Mouse (Mus musculus): ENCODE data around the gene Ccdc83. TPM values are rescaled to one million over a fixed set of nuclear protein-coding genes. Genes with fewer than 3 reads are reported as not detected.
A peak's percentile ranks its signal among the peaks of the same experiment; 100 is the strongest.
"Not testable (repeated sequence)": the region's sequence is repeated elsewhere in the genome, so short reads cannot be mapped to it uniquely, and the experiment has no call there.

The Ccdc83 gene
- total RNA-seq, 2 experiments from 2014 or later = 0.26 TPM; not detected in 1

DNA sequence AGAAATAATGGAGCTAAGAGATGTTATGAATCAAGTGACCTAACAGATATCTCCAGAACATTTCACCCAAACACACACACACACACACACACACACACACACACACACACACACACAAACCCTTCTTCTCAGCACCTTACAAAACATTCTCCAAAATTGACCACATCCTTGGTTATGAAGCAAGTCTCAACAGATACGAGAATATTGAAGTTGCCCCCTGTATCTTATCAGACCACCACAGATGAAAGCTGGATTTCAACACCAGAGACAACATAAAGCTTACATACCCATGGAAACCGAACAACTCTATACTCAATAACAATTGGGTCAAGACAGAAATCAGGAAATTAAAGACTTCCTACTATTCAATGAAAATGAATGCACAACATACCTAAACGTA lies 4.6 kb upstream of the Ccdc83 start:
- intact Hi-C loops (cut with DNase I) = no loop called here
- DNase-seq = no peak

DNA sequence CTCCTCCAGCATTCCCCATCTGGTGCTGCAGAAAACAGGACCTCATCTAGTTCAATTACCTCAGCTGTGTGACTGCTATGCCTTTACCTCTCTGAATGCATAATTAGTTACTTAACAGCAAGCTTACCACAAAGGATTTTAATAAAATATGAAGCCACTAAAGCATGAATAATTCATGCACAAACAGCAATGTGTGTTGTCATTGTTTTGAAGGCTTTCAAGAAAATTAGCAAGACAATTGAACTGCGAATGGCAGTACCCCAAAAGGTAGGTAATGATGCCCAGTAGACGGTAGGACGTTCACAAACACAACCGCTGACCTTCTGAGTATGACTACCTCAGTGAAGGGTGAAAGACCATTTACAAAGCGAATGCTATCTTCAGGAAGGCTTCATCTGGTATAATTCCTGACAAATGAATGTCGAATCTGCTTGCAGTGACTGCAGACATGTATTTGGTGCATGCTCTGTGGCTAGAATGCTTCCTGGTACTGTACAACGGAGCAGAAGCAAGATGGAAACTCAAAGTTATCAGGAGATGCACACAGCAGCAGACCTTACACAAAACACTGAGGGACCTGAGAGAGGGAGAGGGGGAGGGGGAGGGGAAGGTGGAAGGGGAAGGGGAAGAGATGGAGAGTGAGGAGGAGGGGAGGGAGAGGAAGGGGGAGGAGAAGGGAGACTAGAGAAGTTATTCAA lies 3.5 kb downstream of the Ccdc83 start:
- DNase-seq = no peak
- intact Hi-C loops (cut with DNase I) = loop anchor here (5.0 to 10.0 kb wide), 2 partner anchors 35 to 107 kb away; no protein-coding TSS in a partner anchor

DNA sequence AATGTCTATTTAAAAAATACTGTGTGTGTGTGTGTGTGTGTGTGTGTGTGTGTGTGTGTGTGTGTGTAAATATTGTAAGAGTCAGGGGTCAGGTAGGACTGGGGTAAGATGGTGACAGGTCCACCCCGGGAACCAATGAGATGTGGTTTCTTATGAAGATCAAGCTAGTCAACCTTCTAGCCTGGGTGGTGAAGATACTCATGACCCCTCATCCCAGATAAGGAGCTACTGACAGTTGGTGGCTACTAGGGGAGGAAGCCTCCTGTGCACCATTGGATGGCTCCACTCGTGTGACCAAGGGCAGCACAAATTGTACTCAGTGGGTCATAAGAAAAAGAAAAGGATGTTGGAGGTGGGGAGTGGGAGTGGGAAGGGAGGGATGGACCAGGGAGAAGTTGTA lies 5.7 kb downstream of the Ccdc83 start:
- intact Hi-C loops (cut with DNase I) = loop anchor here (5.0 to 10.0 kb wide), 2 partner anchors 33 to 105 kb away; no protein-coding TSS in a partner anchor
- no peak for DNase-seq

DNA sequence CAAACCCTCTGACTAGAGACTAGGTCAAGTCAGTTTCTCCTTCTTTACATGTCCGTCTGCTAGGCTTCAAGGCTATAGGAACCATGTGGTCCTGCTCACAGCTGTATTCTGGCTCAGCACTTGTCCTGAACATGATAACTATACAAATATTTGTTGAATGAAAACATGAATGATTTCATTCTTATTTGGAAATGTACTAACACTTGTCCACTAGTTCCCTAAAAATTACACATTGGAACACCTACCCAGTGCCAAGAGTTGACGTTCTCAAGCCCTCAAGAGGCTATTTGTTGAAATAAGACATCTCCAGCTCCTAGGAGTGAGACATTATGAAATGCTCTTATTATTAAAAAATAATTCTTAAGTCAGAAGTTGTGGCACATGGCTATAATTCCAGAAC lies 6.9 kb downstream of the Ccdc83 start:
- intact Hi-C loops (cut with DNase I) = no loop called here
- peak in 1 of 2 experiments; percentile 31 for DNase-seq

DNA sequence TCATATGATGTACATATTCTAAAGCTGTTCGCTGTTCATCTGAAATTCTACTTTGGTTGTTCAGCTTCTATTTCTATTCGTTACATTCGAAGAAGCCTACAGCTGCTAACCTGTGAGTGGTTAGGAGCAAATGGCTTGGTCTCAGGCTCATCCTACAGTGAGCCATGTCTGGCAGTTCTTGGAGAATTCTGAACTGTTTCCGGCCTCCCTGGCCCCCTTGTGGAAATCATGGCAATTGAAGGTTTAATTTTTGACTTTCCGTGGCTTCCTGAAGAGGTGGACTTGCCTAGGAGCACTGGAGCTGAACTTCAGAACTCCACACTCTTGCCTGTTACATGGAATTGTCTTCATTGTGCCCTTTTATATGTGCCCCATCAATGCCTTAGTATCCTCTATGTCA lies 12.6 kb downstream of the Ccdc83 start:
- intact Hi-C loops (cut with DNase I) = no loop called here
- DNase-seq = no peak

DNA sequence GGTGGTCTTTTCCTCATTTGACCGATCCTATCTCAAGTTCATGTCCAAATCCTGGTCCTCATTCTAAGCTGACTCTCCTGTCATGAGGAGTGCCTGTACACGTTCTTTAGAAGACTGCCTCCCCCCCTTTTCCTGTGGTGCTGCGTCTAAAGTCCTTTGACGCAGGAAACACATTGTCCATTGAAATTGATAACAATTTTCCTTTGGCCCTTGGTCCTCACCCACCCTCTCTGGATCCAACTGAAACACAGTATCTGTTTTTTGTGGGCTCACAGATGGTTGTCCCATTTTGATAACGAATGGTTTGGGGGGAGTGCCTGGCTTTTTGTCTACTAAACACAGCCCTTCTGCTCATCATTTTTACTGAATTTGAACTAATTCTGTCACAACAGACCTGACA lies 21.9 kb downstream of the Ccdc83 start:
- no peak for DNase-seq
- intact Hi-C loops (cut with DNase I) = no loop called here

DNA sequence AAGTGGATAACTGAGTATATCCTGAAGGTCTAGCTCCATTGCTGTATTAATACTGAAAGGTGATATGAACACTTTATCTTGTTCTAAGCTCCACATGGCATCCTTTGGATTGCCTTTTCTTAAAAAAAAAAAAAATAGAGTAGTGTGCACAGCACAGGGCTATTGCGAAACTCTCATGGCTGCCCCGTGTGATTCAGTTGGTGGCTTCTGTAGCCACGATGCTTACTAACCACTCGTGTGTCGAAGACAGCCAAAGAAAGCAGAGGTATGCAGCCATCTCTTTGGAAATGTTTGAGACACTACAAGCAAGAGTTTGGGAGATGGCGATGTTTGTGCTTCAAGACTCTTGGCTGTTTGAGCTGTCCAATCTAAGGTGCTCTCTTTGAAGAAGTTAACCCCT lies 22.4 kb downstream of the Ccdc83 start:
- intact Hi-C loops (cut with DNase I) = no loop called here
- no peak for DNase-seq

DNA sequence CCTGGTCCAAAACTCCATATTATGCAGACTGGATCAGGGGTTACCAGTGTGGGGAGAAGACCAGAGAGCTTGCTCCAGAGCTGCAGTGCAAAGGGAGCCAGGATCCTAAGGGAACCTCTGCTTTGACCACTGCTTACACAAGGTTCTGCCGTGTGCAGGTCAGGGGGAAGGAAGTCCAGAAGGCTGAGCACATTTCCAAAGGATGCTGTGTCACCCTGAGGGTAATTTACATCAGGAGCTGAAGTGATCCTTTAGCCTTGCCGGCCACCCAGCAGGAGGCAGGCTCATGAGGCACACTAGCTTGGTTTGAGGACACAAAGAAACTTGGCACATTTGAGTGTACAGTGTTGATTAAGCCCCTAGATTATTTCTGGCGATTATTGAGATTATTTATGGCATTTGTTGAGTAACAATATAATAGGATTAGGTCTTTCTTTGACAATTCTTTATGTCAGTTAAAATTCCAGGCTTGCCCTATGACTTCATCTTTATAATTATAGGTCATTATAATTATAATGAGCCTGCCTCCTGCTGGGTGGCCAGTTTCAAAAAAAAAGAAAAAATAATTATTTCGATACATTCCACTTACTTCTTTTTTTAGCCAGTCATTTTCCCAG lies 29.2 kb downstream of the Ccdc83 start:
- no peak for DNase-seq
- intact Hi-C loops (cut with DNase I) = no loop called here

DNA sequence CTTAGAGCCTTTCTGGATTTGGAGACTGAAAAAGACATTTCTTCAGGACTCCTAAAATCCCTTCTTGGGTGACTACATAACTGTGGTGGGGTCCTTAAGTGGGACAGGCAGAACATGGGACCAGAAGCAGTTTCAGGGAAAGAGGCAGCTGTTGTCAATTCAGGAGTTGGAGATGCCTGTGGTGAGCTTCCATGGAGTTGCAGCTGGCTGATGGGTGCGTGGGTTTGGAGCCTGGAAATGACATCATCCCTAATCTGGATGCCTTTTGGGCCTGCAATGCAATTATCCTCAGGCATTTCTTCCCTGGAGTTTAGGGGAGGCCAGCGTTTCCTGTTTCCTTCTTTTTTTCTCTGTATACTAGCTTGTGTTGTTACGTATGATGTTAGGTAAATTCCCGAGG lies 31.7 kb downstream of the Ccdc83 start:
- DNase-seq = peak; percentile 36 to 48
- intact Hi-C loops (cut with DNase I) = no loop called here

DNA sequence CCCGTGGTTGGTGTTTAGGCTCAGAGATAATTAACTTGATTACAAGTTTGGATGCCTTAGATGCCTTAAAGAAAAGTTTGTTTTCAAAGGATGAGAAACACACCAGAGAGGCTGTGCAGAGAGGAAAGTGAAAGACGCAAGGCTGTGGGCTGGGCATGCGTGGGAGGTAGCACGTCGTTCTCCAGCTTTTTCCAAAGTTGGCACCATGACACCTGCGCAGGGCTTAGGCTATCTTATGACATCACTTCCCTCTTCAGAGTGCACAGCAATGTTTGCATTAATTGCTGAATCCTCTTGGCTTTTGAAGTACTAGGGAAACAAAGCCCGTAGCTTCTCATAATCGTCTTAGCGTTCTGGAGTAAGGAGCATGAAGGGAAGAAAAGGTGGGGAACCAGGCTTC lies 34.1 kb downstream of the Ccdc83 start:
- no peak for DNase-seq
- intact Hi-C loops (cut with DNase I) = no loop called here

DNA sequence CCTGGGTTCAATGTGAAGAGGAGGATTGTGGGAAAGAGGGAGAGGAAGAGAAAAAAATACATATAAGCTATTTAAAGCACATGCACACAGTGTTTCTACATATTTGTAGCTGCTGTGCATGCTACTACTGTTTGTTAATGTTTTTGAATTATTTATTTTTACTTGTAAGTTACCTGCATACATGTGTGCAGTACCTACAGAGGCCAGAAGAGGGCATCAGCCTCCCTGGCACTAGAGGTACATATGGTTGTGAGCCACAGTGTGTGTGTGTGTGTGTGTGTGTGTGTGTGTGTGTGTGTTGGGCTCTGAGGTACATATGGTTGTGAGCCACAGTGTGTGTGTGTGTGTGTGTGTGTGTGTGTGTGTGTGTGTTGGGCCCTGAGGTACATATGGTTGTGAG lies 36.7 kb downstream of the Ccdc83 start:
- DNase-seq = not testable (repeated sequence)
- intact Hi-C loops (cut with DNase I) = loop anchor here (5.0 kb wide), 1 partner anchor 33 kb away; no protein-coding TSS in a partner anchor

DNA sequence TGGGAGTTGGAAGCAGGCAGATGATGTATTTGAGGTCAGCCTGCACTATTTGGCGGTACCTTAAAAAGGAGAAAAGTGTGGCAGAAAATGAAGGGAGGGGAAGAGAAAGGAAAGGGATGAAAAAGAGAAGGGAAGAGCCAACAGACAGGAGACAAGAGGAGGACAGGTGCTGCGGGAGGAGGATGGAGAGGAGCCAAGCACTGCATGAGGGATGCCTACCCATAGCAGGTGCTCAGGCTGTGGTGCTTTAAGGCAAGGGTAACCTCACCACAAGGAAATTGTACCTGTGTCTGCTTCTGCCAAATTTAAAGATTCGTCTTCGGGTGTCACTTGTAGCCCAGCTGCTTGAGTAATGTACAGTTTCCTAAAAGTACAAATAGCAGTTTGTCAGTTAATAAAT lies 37.5 kb downstream of the Ccdc83 start:
- intact Hi-C loops (cut with DNase I) = loop anchor here (5.0 kb wide), 1 partner anchor 34 kb away; no protein-coding TSS in a partner anchor
- no peak for DNase-seq

DNA sequence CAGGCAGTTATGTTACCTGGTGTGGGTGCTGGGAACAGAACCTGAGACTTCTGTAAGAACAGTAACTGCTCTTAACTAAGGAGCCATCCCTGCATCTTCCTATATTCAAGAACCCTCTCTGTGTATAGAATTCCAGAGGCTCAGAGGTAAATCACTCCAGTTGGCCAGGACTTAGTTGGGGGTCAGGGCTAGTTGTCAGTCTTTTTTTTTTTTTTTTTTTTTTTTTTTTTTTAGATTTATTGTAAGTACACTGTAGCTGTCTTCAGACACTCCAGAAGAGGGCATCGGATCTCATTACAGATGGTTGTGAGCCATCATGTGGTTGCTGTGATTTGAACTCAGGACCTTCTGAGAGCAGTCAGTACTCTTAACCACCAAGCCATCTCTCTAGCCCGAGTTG lies 44.1 kb downstream of the Ccdc83 start:
- DNase-seq = no peak
- intact Hi-C loops (cut with DNase I) = no loop called here

DNA sequence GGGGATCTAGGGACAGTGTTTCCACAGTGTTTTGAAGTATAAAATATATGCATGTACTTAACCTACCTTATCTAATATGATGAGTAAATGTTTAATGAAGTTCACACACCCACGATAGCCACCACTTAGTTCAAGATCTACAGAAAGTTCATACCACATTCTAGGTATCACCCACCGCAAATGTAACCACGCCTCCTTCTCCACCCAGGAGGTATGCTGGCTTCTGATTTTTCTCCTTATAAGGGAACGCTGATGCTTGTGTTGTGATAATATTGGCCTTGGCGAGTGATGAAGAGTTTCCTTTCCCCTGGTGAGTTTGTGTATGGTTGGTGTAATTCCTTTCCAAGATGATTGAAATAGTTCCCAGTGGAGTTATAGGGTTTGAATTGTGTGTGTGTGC lies 47.5 kb downstream of the Ccdc83 start:
- intact Hi-C loops (cut with DNase I) = no loop called here
- DNase-seq = no peak

DNA sequence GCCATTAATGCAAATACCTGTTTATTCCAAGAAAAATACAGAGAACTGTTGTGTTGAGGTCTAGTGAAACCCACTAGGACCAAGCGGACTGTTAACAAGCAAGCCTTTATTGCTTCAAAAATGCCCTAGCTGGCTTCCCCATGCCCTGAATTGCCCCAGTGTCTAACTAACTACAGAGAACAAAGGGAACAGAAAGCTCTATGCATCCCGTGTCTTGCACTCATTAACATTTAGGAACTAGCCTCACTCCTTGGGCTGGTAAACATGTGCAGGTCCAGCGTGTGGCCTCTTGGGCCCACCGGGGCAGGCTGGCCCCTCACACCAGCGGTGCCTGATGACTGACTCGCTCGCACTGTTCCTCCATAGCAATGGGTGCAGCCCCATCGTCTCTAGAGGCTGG lies 49.1 kb downstream of the Ccdc83 start:
- no peak for DNase-seq
- intact Hi-C loops (cut with DNase I) = no loop called here

DNA sequence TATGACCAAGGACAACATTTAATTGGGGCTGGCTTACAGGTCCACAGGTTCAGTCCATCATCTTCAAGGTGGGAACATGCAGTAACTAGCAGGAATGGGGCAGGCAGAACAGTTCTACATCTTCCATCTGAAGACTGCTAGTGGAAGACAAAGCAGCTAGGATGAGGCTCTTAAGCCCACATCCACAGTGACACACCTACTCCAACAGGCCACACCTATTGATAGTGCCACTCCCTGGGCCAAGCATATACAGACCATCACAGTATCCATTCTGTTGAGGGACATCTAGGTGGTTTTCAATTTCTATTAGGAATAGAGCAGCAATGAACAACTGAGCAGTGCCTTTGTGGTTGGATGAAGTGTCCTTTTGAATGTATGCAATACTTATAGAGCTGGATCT lies 54.6 kb downstream of the Ccdc83 start:
- DNase-seq = no peak
- intact Hi-C loops (cut with DNase I) = no loop called here

DNA sequence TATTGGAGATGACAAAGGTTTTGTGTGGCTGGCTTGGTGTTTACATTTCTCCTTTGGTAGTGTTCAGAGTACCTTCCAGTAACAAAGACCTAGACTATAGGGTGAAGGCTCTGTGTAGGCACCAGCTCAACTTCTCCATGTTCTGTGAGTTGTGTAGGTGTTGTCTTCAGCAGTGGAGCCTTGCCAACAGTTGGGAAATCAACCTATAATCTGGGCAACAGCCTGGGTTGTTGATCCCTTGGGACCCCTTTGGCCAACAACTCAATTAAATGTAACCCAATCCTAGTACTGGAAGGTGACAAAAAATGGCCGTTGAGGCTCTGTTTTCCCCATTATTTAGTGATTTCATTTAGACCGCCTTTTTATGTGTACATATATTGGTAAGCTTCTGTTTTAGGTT lies 55.5 kb downstream of the Ccdc83 start:
- intact Hi-C loops (cut with DNase I) = no loop called here
- no peak for DNase-seq

DNA sequence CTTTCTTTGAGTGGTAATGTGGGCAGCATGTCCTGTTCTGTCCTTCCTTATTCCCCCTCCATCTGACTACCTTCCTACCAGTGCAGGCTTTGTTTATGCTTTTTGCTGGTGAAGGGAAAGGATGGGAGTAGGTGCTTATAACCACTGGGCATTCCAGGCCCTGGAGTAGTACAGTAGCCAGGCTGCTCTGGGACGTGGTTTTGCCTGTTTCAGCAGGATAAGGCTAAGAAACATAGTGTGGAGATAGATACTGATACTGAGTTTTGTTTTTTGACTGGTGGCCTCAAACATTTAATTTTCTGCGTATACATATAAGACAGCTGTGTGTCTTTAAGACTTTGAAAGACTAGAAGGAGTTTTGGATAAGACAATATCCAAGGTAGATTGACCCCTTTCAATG lies 61.7 kb downstream of the Ccdc83 start:
- no peak for DNase-seq
- intact Hi-C loops (cut with DNase I) = no loop called here

DNA sequence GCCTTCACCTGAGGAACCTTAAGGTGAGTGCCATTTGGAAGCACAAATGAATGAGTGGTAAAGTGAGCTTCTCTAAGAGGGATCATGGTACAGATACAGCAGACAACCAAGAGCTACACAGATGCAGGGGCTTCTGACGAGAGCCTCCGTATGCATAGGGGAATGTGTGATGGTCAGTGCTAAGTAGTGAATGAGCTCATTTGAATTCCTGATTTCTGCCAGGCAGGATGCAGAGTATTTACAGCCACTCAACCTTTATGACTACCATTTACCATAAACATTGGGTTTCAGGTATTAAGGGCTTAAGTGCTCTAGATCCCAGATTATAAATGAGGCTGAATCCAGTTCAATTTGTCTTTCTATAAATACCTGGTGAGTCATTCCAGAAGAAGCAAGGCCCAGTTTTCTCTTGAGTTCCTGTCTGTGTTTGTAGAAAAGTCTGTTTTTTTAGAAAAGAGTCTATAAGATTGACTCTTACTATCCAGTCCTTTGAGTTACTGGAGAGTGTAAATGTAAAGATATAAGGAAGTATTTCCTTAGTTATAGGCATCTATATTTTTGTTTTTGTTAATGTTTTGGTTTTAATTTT lies 63.6 kb downstream of the Ccdc83 start:
- DNase-seq = no peak
- intact Hi-C loops (cut with DNase I) = no loop called here

DNA sequence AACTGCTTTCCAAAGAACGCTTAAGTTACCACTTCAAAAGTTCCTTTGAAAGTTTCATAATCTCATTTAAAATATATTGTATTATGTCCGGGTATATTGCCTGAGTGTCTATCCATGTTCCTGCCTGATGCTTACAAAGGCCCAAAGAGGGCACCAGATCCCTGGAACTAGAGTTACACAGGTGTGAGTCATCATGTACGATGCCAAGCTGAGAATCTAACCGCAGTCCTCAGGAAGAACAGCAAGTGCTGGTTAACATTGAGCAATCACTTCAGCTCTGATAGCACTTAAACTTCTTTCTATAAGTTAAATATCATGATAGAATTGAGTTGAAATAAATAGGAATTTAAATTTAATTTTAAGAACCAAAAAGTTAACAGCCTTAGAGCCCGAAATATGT lies 65.3 kb downstream of the Ccdc83 start:
- intact Hi-C loops (cut with DNase I) = no loop called here
- DNase-seq = no peak

DNA sequence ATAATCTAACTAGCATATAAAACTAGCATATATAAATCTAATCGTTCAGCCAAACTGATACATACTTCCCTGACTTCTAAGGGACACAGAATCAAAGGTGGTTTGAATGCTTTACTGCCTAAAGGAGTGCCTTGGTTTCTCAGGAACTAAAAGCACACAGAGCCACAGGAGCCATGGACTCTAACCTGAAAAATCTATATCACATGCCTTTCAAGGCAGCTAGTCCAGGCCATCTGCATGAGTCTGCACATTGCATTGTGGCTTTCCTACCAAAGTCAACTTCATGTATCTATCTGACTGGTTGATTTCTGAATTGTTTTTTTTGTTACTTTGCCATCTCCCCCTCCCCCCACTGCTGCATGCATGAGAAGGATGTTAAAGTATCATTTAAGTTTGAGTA lies 84.9 kb downstream of the Ccdc83 start:
- intact Hi-C loops (cut with DNase I) = no loop called here
- no peak for DNase-seq

DNA sequence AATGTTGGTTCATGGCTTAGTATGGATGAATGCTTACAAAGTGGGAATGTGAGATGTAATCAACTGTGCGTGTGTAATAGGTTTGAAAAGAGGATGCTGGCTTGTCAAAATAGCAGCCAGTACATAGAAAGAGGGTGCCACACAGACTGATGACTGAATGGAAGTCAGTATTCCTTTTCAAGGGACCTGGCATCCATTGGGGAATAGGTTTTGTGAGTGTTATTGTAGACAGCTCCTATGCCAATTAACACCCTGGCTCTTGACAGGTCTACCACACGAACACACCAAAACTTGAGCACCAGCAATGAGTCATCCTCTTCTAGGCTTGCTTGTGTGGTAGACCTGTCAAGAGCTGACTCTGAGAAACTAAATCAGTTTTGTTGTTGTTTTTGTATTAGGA lies 90.0 kb downstream of the Ccdc83 start:
- no peak for DNase-seq
- intact Hi-C loops (cut with DNase I) = no loop called here

Data from heart, postnatal 14 days (tissue).